Mouse (Mus musculus): ENCODE results near the gene H2afj.

- TF ChIP-seq POLR2A (IDR thresholded peaks at IDR 0.05; ENCODE audit: insufficient read length, low read depth) (peak; percentile 59), POLR2AphosphoS2 (IDR thresholded peaks at IDR 0.05; ENCODE audit: insufficient read length, low read depth) (peak; percentile 58), USF1 (IDR thresholded peaks at IDR 0.05; ENCODE audit: low read depth) (no peak), E2F4 (IDR thresholded peaks at IDR 0.05; ENCODE audit: insufficient read depth) (no peak), MAX (IDR thresholded peaks at IDR 0.05; ENCODE audit: low read depth) (no peak), TCF12 (IDR thresholded peaks at IDR 0.05; ENCODE audit: insufficient read depth, poor library complexity, severe bottlenecking) (no peak), TCF3 (IDR thresholded peaks at IDR 0.05; ENCODE audit: insufficient read length, low read depth) (no peak)
Measured at GRCm38 (mm10) chr6:136808014-136808417, at the start of gene H2afj.

Measured in myocyte (in vitro differentiated cells).